Mouse (Mus musculus) hindbrain, embryonic 12.5 days (tissue): ENCODE results near the gene Mrpl54. TPM values are rescaled to one million over a fixed set of nuclear protein-coding genes. Genes with fewer than 3 reads are reported as not detected.

Experiments
- ATAC-seq: fragments of 200-750 bp; cut with Nextera tagmentation; 2 replicates; pipeline ENCODE4 v1.8.0; 2017; ENCODE audit warnings: moderate TSS enrichment; ENCODE audit not compliant: low FRiP score
- H3K27ac ChIP-seq: fragments of 300-500 bp; sonication (generic); 2 replicates; pipeline ENCODE4 v1.5.1; 2016; ENCODE audit warnings: mild to moderate bottlenecking
- H3K27me3 ChIP-seq: fragments of 300-500 bp; sonication (generic); 2 replicates; pipeline ENCODE4 v1.6.1; 2016; ENCODE audit warnings: mild to moderate bottlenecking
- H3K36me3 ChIP-seq: fragments of 300-500 bp; sonication (generic); 2 replicates; pipeline ENCODE4 v1.6.1; 2016; ENCODE audit warnings: mild to moderate bottlenecking
- H3K4me1 ChIP-seq: fragments of 300-500 bp; sonication (generic); 2 replicates; pipeline ENCODE4 v1.6.1; 2016
- H3K4me2 ChIP-seq: fragments of 300-500 bp; sonication (generic); replicated peaks from 2 replicates; pipeline ENCODE4 v1.6.1; 2016; ENCODE audit warnings: mild to moderate bottlenecking
- H3K4me3 ChIP-seq: fragments of 300-500 bp; sonication (generic); 2 replicates; pipeline ENCODE4 v1.5.1; 2016; ENCODE audit warnings: mild to moderate bottlenecking
- H3K9ac ChIP-seq: fragments of 300-500 bp; sonication (generic); 2 replicates; pipeline ENCODE4 v1.6.1; 2016; ENCODE audit warnings: mild to moderate bottlenecking, moderate library complexity
- H3K9me3 ChIP-seq: fragments of 300-500 bp; sonication (generic); replicated peaks from 2 replicates; pipeline ENCODE4 v1.6.1; 2016; ENCODE audit warnings: mild to moderate bottlenecking
- WGBS: fragments of 180-500 bp; shearing (Covaris S2); methylation state at CpG from one replicate; pipeline ENCODE4 v1.1.7; 2016; 5-methylcytosine and 5-hydroxymethylcytosine counted together
- polyA plus RNA-seq: library from polyadenylated mRNA; unstranded; fragments of >200 nt; fragmentation: Nextera tagmentation; extraction: Ambion mirVana; gene quantifications from 2 replicates; pipeline ENCODE4 v1.2.1, GENCODE M21; 2016

Gene Mrpl54
- polyA plus RNA-seq, 1 experiment from 2014 or later, result 155 TPM

GRCm38 (mm10) chr10:81252424-81253419 lies 14.0 kb downstream of the Mrpl54 start, which contains the start of gene Matk:
Gene Matk, plus strand, starts transcription at chr10:81252935.
- 8% methylated on average over 44 of the region's 44 CpGs for WGBS
- peak; percentile 62 for ATAC-seq
- peaks cover 76% of the 10 kb centered on the region for H3K27me3 ChIP-seq
- H3K9me3 ChIP-seq, result no peaks in the 10 kb centered on the region
- 0 out of 2 replicates have a peak, but pooled peaks cover 8% of the 10 kb centered on the region for H3K36me3 ChIP-seq
- H3K27ac ChIP-seq, result peak within 1 kb of the TSS; percentile 31; the same call in 1 of the 2 replicates
- H3K4me3 ChIP-seq, result peak within 1 kb of the TSS; percentile 25
- peaks cover 22% of the 10 kb centered on the region for H3K4me1 ChIP-seq
- peak within 1 kb of the TSS; percentile 49 for H3K4me2 ChIP-seq
- H3K9ac ChIP-seq, result no peak within 1 kb of the TSS

DNA sequence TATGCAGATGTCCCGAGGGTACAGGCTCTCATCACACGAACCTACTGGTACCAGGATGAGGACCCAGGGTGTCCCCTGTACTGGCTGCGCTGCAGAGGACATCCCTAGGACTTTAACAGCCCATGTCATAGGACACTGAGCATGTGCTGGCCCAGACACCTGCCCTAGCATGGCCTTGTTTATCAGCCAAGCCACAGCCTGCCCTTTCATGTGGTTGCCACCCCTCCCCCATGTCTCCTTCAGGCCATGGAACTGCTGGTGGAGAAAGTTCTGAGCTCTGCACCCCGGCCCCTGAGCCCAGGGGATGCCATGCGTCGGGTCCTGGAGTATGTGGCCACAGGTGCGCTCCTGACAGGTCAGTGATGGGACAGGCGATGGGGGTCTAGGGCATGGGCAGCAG lies 17.3 kb downstream of the Mrpl54 start:
- Histone ChIP-seq H3K36me3 (0 out of 2 replicates have a peak, but pooled peaks cover 8% of the 10 kb centered on the region), H3K9ac (no peak overlapping the region), H3K4me3 (no peak overlapping the region), H3K9me3 (no peaks in the 10 kb centered on the region), H3K4me1 (peaks cover 14% of the 10 kb centered on the region), H3K4me2 (no peak overlapping the region), H3K27me3 (peaks cover 65% of the 10 kb centered on the region), H3K27ac (no peak overlapping the region)
- no peak for ATAC-seq
- 83% methylated on average over 8 of the region's 8 CpGs for WGBS

DNA sequence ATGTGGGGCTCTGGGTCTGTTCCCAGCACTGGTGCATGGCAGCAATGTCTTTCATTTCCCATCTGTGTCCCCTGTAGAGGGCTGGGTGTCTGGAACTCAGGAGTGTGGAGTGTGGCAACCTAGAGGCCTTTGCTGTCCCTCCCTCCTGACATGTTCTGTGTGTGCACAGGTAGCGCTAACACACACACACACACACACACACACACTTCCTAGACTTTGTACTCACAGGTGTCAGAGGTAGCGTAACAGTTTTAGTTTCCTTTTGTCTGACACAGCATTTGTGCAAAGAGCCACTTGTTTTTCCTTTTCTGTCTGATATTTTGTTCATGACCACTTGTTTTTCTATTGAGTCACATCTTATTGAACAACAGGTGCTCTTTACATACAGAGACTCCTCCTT lies 18.9 kb downstream of the Mrpl54 start:
- H3K4me2 ChIP-seq, result no peak overlapping the region
- H3K27me3 ChIP-seq, result peaks cover 64% of the 10 kb centered on the region
- H3K9me3 ChIP-seq, result no peaks in the 10 kb centered on the region
- no peak for ATAC-seq
- H3K27ac ChIP-seq, result no peak overlapping the region
- H3K4me3 ChIP-seq, result no peak overlapping the region
- H3K9ac ChIP-seq, result no peak overlapping the region
- WGBS, result 86% methylated on average over 2 of the region's 2 CpGs
- peaks cover 10% of the 10 kb centered on the region for H3K4me1 ChIP-seq
- H3K36me3 ChIP-seq, result peaks cover 8% of the 10 kb centered on the region; the same call in 1 of the 2 replicates

GRCm38 (mm10) chr10:81245166-81245565 lies 21.6 kb downstream of the Mrpl54 start:
- Histone ChIP-seq H3K4me3 (no peak overlapping the region), H3K4me2 (no peak overlapping the region), H3K36me3 (peaks cover 11% of the 10 kb centered on the region; the same call in 1 of the 2 replicates), H3K4me1 (peaks cover 1% of the 10 kb centered on the region), H3K27ac (no peak overlapping the region), H3K9ac (no peak overlapping the region), H3K27me3 (peaks cover 63% of the 10 kb centered on the region), H3K9me3 (no peaks in the 10 kb centered on the region)
- no peak for ATAC-seq
- WGBS, result 84% methylated on average over 6 of the region's 6 CpGs

DNA sequence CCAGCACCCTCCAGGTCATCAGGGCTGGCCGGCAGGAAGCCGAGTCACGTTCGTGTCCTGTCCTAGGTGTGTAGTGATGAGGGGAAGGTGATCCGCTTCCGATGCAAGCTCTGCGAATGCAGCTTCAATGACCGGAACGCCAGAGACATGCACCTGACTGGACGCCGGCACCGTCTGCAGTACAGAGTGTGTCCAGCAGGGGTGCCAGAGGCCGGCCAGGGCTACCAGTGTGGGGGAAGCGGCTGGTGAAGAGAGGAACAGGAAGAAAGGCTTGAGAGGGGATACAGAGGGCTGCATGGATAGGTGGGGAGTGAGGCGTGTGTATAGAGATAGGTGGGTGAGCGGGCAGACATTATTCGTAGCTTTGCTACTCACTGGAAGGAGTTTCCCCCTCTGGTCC lies 22.1 kb downstream of the Mrpl54 start:
- Histone ChIP-seq H3K9ac (no peak overlapping the region), H3K27ac (no peak overlapping the region), H3K4me1 (peaks cover 7% of the 10 kb centered on the region), H3K9me3 (no peaks in the 10 kb centered on the region), H3K4me3 (no peak overlapping the region), H3K36me3 (peaks cover 8% of the 10 kb centered on the region; the same call in 1 of the 2 replicates), H3K27me3 (peaks cover 63% of the 10 kb centered on the region), H3K4me2 (peak overlapping the region; percentile 26; the same call in 1 of the 2 replicates)
- peak; percentile 65 for ATAC-seq
- WGBS, result 12% methylated on average over 17 of the region's 17 CpGs

GRCm38 (mm10) chr10:81244146-81244545 lies 22.6 kb downstream of the Mrpl54 start:
- peaks cover 8% of the 10 kb centered on the region; the same call in 1 of the 2 replicates for H3K36me3 ChIP-seq
- no peak overlapping the region for H3K4me3 ChIP-seq
- peaks cover 64% of the 10 kb centered on the region for H3K27me3 ChIP-seq
- no peak; the same call in 1 of the 2 replicates for ATAC-seq
- no peak overlapping the region for H3K27ac ChIP-seq
- H3K9ac ChIP-seq, result no peak overlapping the region
- no peaks in the 10 kb centered on the region for H3K9me3 ChIP-seq
- peaks cover 11% of the 10 kb centered on the region for H3K4me1 ChIP-seq
- H3K4me2 ChIP-seq, result peak overlapping the region; percentile 26; the same call in 1 of the 2 replicates
- 77% methylated on average over 4 of the region's 4 CpGs for WGBS

DNA sequence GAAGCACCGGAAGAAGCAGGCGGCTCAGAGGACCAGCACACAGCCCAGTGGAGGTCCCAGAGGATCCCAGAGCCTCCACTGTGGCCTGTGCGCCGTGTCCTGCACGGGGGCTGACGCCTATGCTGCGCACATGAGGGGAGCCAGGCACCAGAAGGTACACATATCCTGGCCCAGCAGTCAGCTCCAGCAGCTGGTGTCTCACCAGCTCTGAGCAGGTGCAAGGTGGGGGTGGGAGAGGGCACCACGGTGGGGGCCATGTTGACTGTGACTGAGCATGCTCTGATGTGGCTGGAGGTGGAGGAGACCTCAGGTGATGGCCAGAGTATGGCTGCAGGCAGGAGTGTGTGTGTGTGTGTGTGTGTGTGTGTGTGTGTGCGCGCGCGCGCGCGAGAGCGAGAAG lies 24.7 kb downstream of the Mrpl54 start:
- Histone ChIP-seq H3K4me1 (peaks cover 14% of the 10 kb centered on the region), H3K36me3 (peaks cover 3% of the 10 kb centered on the region; the same call in 1 of the 2 replicates), H3K9ac (no peak overlapping the region), H3K27me3 (peaks cover 73% of the 10 kb centered on the region), H3K4me3 (no peak overlapping the region), H3K4me2 (no peak overlapping the region), H3K9me3 (no peaks in the 10 kb centered on the region), H3K27ac (no peak overlapping the region)
- 87% methylated on average over 16 of the region's 16 CpGs for WGBS
- no peak for ATAC-seq

DNA sequence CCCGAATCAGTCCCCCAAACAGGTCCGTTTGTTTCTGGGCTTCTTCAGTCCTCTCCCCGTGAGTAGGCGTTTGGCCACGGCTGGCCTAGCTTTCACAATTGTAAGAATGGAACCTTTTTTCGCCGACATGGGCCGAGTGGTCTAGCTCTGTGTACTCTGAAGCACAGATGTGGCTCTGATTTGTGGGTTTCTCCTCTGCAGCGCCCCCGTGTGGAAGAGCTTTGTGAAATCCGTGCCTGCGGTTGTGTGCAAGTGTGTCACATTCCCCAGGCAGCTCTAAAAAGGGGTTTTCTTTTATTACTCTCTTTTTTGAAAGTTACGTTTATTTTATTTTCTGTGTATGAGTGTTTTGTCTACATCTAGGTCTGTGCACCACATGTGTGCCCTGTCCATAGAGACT lies 25.9 kb downstream of the Mrpl54 start:
- H3K27me3 ChIP-seq, result peaks cover 68% of the 10 kb centered on the region

GRCm38 (mm10) chr10:81238618-81239017 lies 28.1 kb downstream of the Mrpl54 start:
- Histone ChIP-seq H3K4me3 (no peak overlapping the region), H3K27me3 (peaks cover 59% of the 10 kb centered on the region), H3K27ac (no peak overlapping the region), H3K4me1 (peaks cover 22% of the 10 kb centered on the region), H3K9ac (no peak overlapping the region), H3K36me3 (peaks cover 3% of the 10 kb centered on the region; the same call in 1 of the 2 replicates), H3K4me2 (no peak overlapping the region), H3K9me3 (no peaks in the 10 kb centered on the region)
- 75% methylated on average over 2 of the region's 2 CpGs for WGBS
- ATAC-seq, result no peak

More for the DNA sequence above, 25.9 kb downstream of the Mrpl54 start:
- Histone ChIP-seq H3K4me1 (peaks cover 19% of the 10 kb centered on the region), H3K4me3 (no peak overlapping the region), H3K9ac (no peak overlapping the region), H3K4me2 (no peak overlapping the region), H3K9me3 (no peaks in the 10 kb centered on the region), H3K27ac (no peak overlapping the region), H3K36me3 (peaks cover 3% of the 10 kb centered on the region; the same call in 1 of the 2 replicates)
- no peak for ATAC-seq
- WGBS, result 25% methylated on average over 13 of the region's 13 CpGs

DNA sequence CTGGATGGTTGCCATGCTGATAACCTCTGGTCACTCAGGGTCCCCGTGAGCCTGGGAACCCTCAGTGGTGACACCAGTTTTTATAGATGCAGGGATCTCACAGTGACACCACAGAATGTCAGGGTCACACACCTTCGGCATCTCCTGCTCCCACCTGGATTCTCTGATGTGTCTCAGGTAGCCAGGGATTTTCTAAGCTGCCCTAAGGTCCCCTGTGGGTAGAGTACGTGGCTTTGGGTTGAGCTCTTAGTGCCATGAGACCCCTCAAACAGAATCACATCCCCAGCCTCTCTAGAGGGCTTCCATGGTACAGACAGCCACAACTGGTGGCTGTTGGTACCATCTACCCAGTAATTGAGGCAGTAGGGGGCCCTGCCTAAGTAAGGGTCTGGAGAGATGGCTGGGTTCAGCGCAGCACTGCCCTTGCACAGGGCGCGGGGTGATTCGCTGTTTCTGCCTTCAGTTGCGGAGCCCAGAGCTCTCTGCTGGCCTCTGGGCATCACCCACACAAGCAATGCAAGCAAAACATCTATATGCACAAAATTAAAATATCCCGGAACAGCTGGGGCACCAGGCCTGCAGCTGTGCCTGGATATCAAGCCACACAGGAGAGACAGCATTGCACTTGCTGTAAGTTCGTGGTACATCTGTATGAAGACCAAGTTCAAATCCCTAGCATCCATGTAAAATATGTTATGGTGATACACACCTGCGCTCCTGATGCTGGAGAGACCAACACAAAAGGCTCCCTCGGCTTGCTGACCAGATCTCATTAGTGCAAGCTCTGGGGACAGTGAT lies 30.1 kb downstream of the Mrpl54 start:
- 86% methylated on average over 12 of the region's 12 CpGs for WGBS
- Histone ChIP-seq H3K4me2 (no peak overlapping the region), H3K9me3 (no peaks in the 10 kb centered on the region), H3K9ac (0 out of 2 replicates have a peak overlapping the region, but pooled peaks have one; percentile 23), H3K4me3 (no peak overlapping the region), H3K36me3 (no peaks in the 10 kb centered on the region), H3K4me1 (peaks cover 26% of the 10 kb centered on the region), H3K27me3 (peaks cover 41% of the 10 kb centered on the region), H3K27ac (no peak overlapping the region)
- ATAC-seq, result no peak

- peaks cover 29% of the 10 kb centered on the region for H3K27me3 ChIP-seq
- no peak overlapping the region for H3K4me3 ChIP-seq
- no peak overlapping the region for H3K9ac ChIP-seq
- no peaks in the 10 kb centered on the region for H3K36me3 ChIP-seq
- 82% methylated on average over 6 of the region's 6 CpGs for WGBS
- H3K9me3 ChIP-seq, result no peaks in the 10 kb centered on the region
- peaks cover 31% of the 10 kb centered on the region for H3K4me1 ChIP-seq
- no peak overlapping the region; the same call in 1 of the 2 replicates for H3K4me2 ChIP-seq
- H3K27ac ChIP-seq, result no peak overlapping the region
- no peak for ATAC-seq
Observed at GRCm38 (mm10) chr10:81234206-81234605, 32.5 kb downstream of the Mrpl54 start.

DNA sequence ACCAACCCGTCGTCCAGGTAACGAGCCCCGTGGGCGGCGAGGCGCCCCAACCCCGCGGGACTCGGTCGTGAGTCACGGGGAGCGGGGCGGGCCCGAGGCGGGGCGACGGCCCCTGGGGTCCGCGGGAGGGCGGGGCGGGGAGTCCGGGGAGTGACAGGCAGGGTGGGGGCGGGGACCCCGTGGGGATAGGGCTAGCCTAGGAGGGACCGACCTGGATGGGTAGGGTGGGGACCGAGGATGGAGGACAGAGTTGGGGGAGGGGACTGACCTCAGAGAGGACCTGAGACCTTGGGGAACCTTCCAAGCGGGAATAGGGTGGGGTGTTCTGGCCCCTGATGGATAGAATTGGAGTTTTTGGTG lies 33.5 kb downstream of the Mrpl54 start:
- ATAC-seq, result peak; percentile 36
- H3K4me1 ChIP-seq, result peaks cover 40% of the 10 kb centered on the region
- H3K27me3 ChIP-seq, result peaks cover 27% of the 10 kb centered on the region
- WGBS, result 2% methylated on average over 22 of the region's 28 CpGs
- H3K9ac ChIP-seq, result peak overlapping the region; percentile 77
- H3K27ac ChIP-seq, result 0 out of 2 replicates have a peak overlapping the region, but pooled peaks have one; percentile 23
- no peaks in the 10 kb centered on the region for H3K36me3 ChIP-seq
- peak overlapping the region; percentile 78 for H3K4me2 ChIP-seq
- H3K4me3 ChIP-seq, result peak overlapping the region; percentile 64
- no peaks in the 10 kb centered on the region for H3K9me3 ChIP-seq
